Mouse (Mus musculus) MEL (cell line): ENCODE measurements at regions not wholly inside any gene's neighbourhood (a gene's known extent, or its start where the extent isn't known, plus 50 kb on each side); places are given as distances from the start of the nearest gene placed in this dataset.

Experiments
- BHLHE40 ChIP-seq: IDR thresholded peaks from 2 replicates; pipeline ENCODE4 v1.6.1; 2012; ENCODE audit warnings: low read depth, mild to moderate bottlenecking, inconsistent platforms, low read length, improper control_type of control experiment, borderline replicate concordance
- CTCF ChIP-seq, 3 experiments: IDR thresholded peaks in 2 of 3; conservative IDR thresholded peaks in 1 of 3; 2 replicates each; pipeline ENCODE4 v1.5.1; 2011 to 2012; ENCODE audit warnings: low read length in 3 of 3, low read depth in 2 of 3, mild to moderate bottlenecking in 2 of 3, improper control_type of control experiment in 1 of 3, inconsistent platforms in 1 of 3, mixed read lengths in 1 of 3, moderate library complexity in 1 of 3; ENCODE audit not compliant: control insufficient read depth in 1 of 3, insufficient read depth in 1 of 3, poor library complexity in 1 of 3, severe bottlenecking in 1 of 3
- ELF1 ChIP-seq: IDR thresholded peaks from 2 replicates; pipeline ENCODE4 v1.6.1; 2014; ENCODE audit warnings: low read depth, mild to moderate bottlenecking, inconsistent platforms, low read length, improper control_type of control experiment, moderate library complexity
- EP300 ChIP-seq, 2 experiments: IDR thresholded peaks; 2 replicates each; pipeline ENCODE4 v1.6.1; 2011; ENCODE audit warnings: improper control_type of control experiment in 2 of 2, low read length in 2 of 2, low read depth in 1 of 2, mild to moderate bottlenecking in 1 of 2
- GABPA ChIP-seq: IDR thresholded peaks from 2 replicates; pipeline ENCODE4 v1.6.1; 2012; ENCODE audit warnings: low read depth, mild to moderate bottlenecking, inconsistent platforms, low read length, improper control_type of control experiment, moderate library complexity
- HCFC1 ChIP-seq: IDR thresholded peaks from 2 replicates; pipeline ENCODE4 v1.6.1; 2012; ENCODE audit warnings: low read depth, mild to moderate bottlenecking, inconsistent platforms, low read length, improper control_type of control experiment, moderate library complexity
- JUND ChIP-seq: IDR thresholded peaks from 2 replicates; pipeline ENCODE4 v1.6.1; 2011; ENCODE audit warnings: low read depth, mild to moderate bottlenecking, improper control_type of control experiment, low read length
- MAZ ChIP-seq: IDR thresholded peaks from 2 replicates; pipeline ENCODE4 v1.6.1; 2012; ENCODE audit warnings: low read depth, mild to moderate bottlenecking, inconsistent platforms, low read length, improper control_type of control experiment
- MYC ChIP-seq: IDR thresholded peaks from 2 replicates; pipeline ENCODE4 v1.6.1; 2011; ENCODE audit warnings: low read depth, mild to moderate bottlenecking, low read length, improper control_type of control experiment, moderate library complexity
- POLR2A ChIP-seq, 2 experiments: IDR thresholded peaks; 2 replicates each; pipeline ENCODE4 v1.6.1; 2011 to 2012; ENCODE audit warnings: low read length in 2 of 2, mild to moderate bottlenecking in 2 of 2, control low read depth in 1 of 2, improper control_type of control experiment in 1 of 2, low read depth in 1 of 2, moderate library complexity in 1 of 2; ENCODE audit not compliant: control insufficient read depth in 1 of 2, insufficient read depth in 1 of 2, poor library complexity in 1 of 2
- SIN3A ChIP-seq: IDR thresholded peaks from 2 replicates; pipeline ENCODE4 v1.6.1; 2012; ENCODE audit warnings: low read length, improper control_type of control experiment, inconsistent platforms
- TCF12 ChIP-seq: IDR thresholded peaks from 2 replicates; pipeline ENCODE4 v1.6.1; 2014; ENCODE audit warnings: low read depth, mild to moderate bottlenecking, inconsistent platforms, low read length, improper control_type of control experiment, moderate library complexity
- USF2 ChIP-seq, 2 experiments: IDR thresholded peaks; 2 replicates each; pipeline ENCODE4 v1.6.1; 2011 to 2012; ENCODE audit warnings: improper control_type of control experiment in 2 of 2, low read length in 2 of 2, borderline replicate concordance in 1 of 2, inconsistent platforms in 1 of 2, low read depth in 1 of 2, mild to moderate bottlenecking in 1 of 2; ENCODE audit not compliant: insufficient read depth in 1 of 2
- ZKSCAN1 ChIP-seq: IDR thresholded peaks from 2 replicates; pipeline ENCODE4 v1.6.1; 2012; ENCODE audit warnings: low read depth, mild to moderate bottlenecking, inconsistent platforms, low read length, improper control_type of control experiment, moderate library complexity

DNA sequence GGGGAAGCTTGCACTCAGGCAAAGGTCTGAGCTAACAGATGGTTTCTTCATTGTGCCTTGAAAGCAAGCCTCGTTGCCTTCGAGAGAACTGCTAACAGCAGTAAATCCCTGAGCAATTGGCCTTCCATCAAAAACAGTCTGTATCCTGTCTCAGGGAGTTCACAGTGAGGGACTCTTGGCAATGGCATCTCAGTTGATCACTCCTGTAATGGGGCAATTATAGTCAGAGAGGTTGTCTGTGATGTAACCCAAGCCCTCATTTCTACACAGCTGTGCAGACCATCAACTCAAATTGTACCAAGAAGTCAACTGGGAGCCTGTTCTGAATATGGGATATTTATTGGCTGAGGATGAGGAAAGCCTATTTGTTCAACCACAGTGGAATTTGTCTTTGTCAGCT, 885.4 kb upstream of the Tenm3 start:
- no peak for TF ChIP-seq TCF12
- TF ChIP-seq MAZ: no peak
- TF ChIP-seq CTCF (IDR thresholded peaks at IDR 0.05 in 2 of 3, conservative IDR thresholded peaks at IDR 0.05 in 1 of 3; ENCODE audit: control insufficient read depth in 1 of 3, insufficient read depth in 1 of 3, low read depth in 2 of 3, low read length in 3 of 3, poor library complexity in 1 of 3, severe bottlenecking in 1 of 3): no peak
- TF ChIP-seq JUND: no peak
- no peak for TF ChIP-seq BHLHE40
- TF ChIP-seq POLR2A (IDR thresholded peaks at IDR 0.05; ENCODE audit: control insufficient read depth in 1 of 2, insufficient read depth in 1 of 2, low read depth in 1 of 2, low read length in 2 of 2, poor library complexity in 1 of 2): no peak
- no peak for TF ChIP-seq GABPA
- no peak for TF ChIP-seq EP300 (IDR thresholded peaks at IDR 0.05; ENCODE audit: low read depth in 1 of 2, low read length in 2 of 2)
- no peak for TF ChIP-seq ELF1
- TF ChIP-seq ZKSCAN1: no peak
- TF ChIP-seq SIN3A: no peak
- no peak for TF ChIP-seq HCFC1
- TF ChIP-seq USF2 (IDR thresholded peaks at IDR 0.05; ENCODE audit: borderline replicate concordance in 1 of 2, insufficient read depth in 1 of 2, low read depth in 1 of 2, low read length in 2 of 2): no peak
- no peak for TF ChIP-seq MYC
